Mouse (Mus musculus): ENCODE data around the gene Dnm1.

- no peak for TF ChIP-seq CTCF (conservative IDR thresholded peaks at IDR 0.05; ENCODE audit: low read length)
- TF ChIP-seq NANOG (IDR thresholded peaks at IDR 0.05; ENCODE audit: borderline replicate concordance, low read length): no peak
Observed at GRCm38 (mm10) chr2:32310096-32310845, 42.9 kb downstream of the Dnm1 start.
